Mouse (Mus musculus) brain, embryonic 14.5 days (tissue): ENCODE data around the gene Nol11.

Experiments used
- CTCF ChIP-seq: fragments of 200-500 bp; IDR thresholded peaks from 2 replicates; pipeline ENCODE4 v1.5.1; 2012; ENCODE audit warnings: inconsistent platforms, mild to moderate bottlenecking, moderate library complexity, borderline replicate concordance; ENCODE audit not compliant: insufficient read depth, insufficient read length; ENCODE audit errors: extremely low read depth
- POLR2A ChIP-seq: fragments of 200-500 bp; IDR thresholded peaks from 2 replicates; pipeline ENCODE4 v1.6.1; 2012; ENCODE audit warnings: mild to moderate bottlenecking, inconsistent platforms, borderline replicate concordance; ENCODE audit not compliant: poor library complexity, insufficient read depth, insufficient read length, severe bottlenecking; ENCODE audit errors: extremely low read depth

DNA sequence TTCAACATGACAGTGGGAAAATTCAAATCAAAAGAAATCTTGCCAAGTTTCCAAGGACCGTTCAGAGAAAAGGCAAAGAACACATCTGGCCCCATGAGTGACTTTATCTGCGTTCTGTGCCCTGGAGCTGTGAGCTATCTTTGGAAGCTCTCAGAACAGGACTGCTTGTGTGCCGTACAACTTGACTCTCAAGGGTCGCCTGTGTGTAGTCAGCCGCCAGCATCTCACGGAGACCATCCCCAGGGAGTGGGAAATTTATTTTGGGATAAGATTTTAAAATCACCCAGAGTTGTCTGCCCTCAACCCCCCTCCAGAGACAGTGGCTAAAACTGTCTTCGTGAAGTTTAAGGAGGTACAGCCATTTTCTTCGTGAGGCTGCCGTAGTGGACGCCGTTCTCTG lies 12.6 kb upstream of the Nol11 start:
- TF ChIP-seq CTCF (no peak), POLR2A (no peak)
